Comparison of ENCODE assay signal across 9 mouse cellular contexts in genomic region chr19:3923586-3923985, GRCm38 (mm10). TPM values are rescaled to one million over a fixed set of nuclear protein-coding genes. Genes with fewer than 3 reads are reported as not detected.
DNase-seq lines count a peak whose midpoint lies in the region; ATAC-seq lines count a peak whose summit lies in the region.
"Had no signal": no experiment of that assay in that cellular context is flagged by ENCODE, and none has a peak within 500 bp of the region (broad histone marks: within the 10 kb centered on the region; RNA-seq: fewer than 3 reads in every experiment).

No protein-coding gene starts in this region.

- no peak for ATAC-seq in midbrain, embryonic 11.5 days (ENCODE audit: low FRiP score)
- no peak for ATAC-seq in midbrain, embryonic 13.5 days
- ATAC-seq in heart, embryonic 13.5 days (ENCODE audit: extremely low read depth, insufficient number of reproducible peaks, low FRiP score, low TSS enrichment), result no peak
- ATAC-seq in limb, embryonic 13.5 days (ENCODE audit: low FRiP score, low read depth), result peak; percentile 31; the same call in 1 of the 2 replicates
- ATAC-seq in stomach, embryonic 14.5 days (ENCODE audit: insufficient number of reproducible peaks, insufficient read depth, low FRiP score, low read depth), result no peak
- no peak for ATAC-seq in erythroid progenitor cell, adult 5-6 weeks (replicated peaks; ENCODE audit: low FRiP score, poor library complexity, severe bottlenecking)

- no peak overlapping the region for H3K4me2 ChIP-seq in midbrain, embryonic 11.5 days
- H3K4me2 ChIP-seq in midbrain, embryonic 13.5 days (replicated peaks), result no peak overlapping the region
- no peak overlapping the region for H3K4me2 ChIP-seq in heart, embryonic 13.5 days
- H3K4me2 ChIP-seq in limb, embryonic 13.5 days (replicated peaks), result no peak overlapping the region
- no peak overlapping the region for H3K4me2 ChIP-seq in stomach, embryonic 14.5 days (replicated peaks; ENCODE audit: low read depth, low read length)

- no peaks in the 10 kb centered on the region; the same call in 1 of the 2 replicates for H3K4me1 ChIP-seq in midbrain, embryonic 11.5 days (ENCODE audit: control insufficient read depth, insufficient read depth, low read length)
- no peaks in the 10 kb centered on the region for H3K4me1 ChIP-seq in midbrain, embryonic 13.5 days (replicated peaks)
- H3K4me1 ChIP-seq in heart, embryonic 13.5 days, result peaks cover 27% of the 10 kb centered on the region
- peaks cover 11% of the 10 kb centered on the region; the same call in 1 of the 2 replicates for H3K4me1 ChIP-seq in limb, embryonic 13.5 days
- H3K4me1 ChIP-seq in stomach, embryonic 14.5 days (ENCODE audit: control insufficient read depth, insufficient read depth, low read length), result no peaks in the 10 kb centered on the region

- H3K9ac ChIP-seq in midbrain, embryonic 11.5 days (ENCODE audit: low read length), result no peak overlapping the region
- H3K9ac ChIP-seq in midbrain, embryonic 13.5 days (replicated peaks), result no peak overlapping the region
- no peak overlapping the region for H3K9ac ChIP-seq in heart, embryonic 13.5 days
- H3K9ac ChIP-seq in limb, embryonic 13.5 days, result no peak overlapping the region
- no peak overlapping the region for H3K9ac ChIP-seq in stomach, embryonic 14.5 days (replicated peaks; ENCODE audit: low read depth, low read length)

- H3K9me3 ChIP-seq in midbrain, embryonic 11.5 days (ENCODE audit: control insufficient read depth, low read length), result no peaks in the 10 kb centered on the region
- H3K9me3 ChIP-seq in midbrain, embryonic 13.5 days, result no peaks in the 10 kb centered on the region
- H3K9me3 ChIP-seq in heart, embryonic 13.5 days, result no peaks in the 10 kb centered on the region
- H3K9me3 ChIP-seq in limb, embryonic 13.5 days, result no peaks in the 10 kb centered on the region
- no peaks in the 10 kb centered on the region for H3K9me3 ChIP-seq in stomach, embryonic 14.5 days (ENCODE audit: control insufficient read depth, low read depth, low read length)

- H3K4me3 ChIP-seq in midbrain, embryonic 11.5 days (ENCODE audit: low read depth, low read length), result no peak overlapping the region
- no peak overlapping the region for H3K4me3 ChIP-seq in midbrain, embryonic 13.5 days (replicated peaks)
- no peak overlapping the region for H3K4me3 ChIP-seq in heart, embryonic 13.5 days
- H3K4me3 ChIP-seq in limb, embryonic 13.5 days, result no peak overlapping the region
- no peak overlapping the region for H3K4me3 ChIP-seq in stomach, embryonic 14.5 days (ENCODE audit: low read depth, low read length)

- DNase-seq in midbrain, embryonic 11.5 days (ENCODE audit: low spot score, missing footprints), result peak; percentile 84
- no peak for DNase-seq in right cerebral cortex, postnatal 10 days (ENCODE audit: low spot score in 2 of 2)

- no peaks in the 10 kb centered on the region for H3K27me3 ChIP-seq in midbrain, embryonic 11.5 days (ENCODE audit: control insufficient read depth, insufficient read depth, low read length)
- H3K27me3 ChIP-seq in midbrain, embryonic 13.5 days, result no peaks in the 10 kb centered on the region
- H3K27me3 ChIP-seq in heart, embryonic 13.5 days (replicated peaks), result no peaks in the 10 kb centered on the region
- no peaks in the 10 kb centered on the region for H3K27me3 ChIP-seq in limb, embryonic 13.5 days
- H3K27me3 ChIP-seq in stomach, embryonic 14.5 days (ENCODE audit: control insufficient read depth, insufficient read depth, low read length), result no peaks in the 10 kb centered on the region

- H3K36me3 ChIP-seq in midbrain, embryonic 11.5 days (ENCODE audit: control insufficient read depth, insufficient read depth, low read length), result no peaks in the 10 kb centered on the region
- H3K36me3 ChIP-seq in midbrain, embryonic 13.5 days, result no peaks in the 10 kb centered on the region
- H3K36me3 ChIP-seq in heart, embryonic 13.5 days, result no peaks in the 10 kb centered on the region
- H3K36me3 ChIP-seq in limb, embryonic 13.5 days, result no peaks in the 10 kb centered on the region
- no peaks in the 10 kb centered on the region for H3K36me3 ChIP-seq in stomach, embryonic 14.5 days (ENCODE audit: control insufficient read depth, insufficient read depth, low read length)

- 54% methylated on average over 13 of the region's 13 CpGs for WGBS in midbrain, embryonic 11.5 days
- WGBS in midbrain, embryonic 13.5 days, result 50% methylated on average over 13 of the region's 13 CpGs
- 61% methylated on average over 13 of the region's 13 CpGs for WGBS in heart, embryonic 13.5 days
- 56% methylated on average over 13 of the region's 13 CpGs for WGBS in limb, embryonic 13.5 days
- WGBS in stomach, embryonic 14.5 days, result 40% methylated on average over 13 of the region's 13 CpGs

- no peak overlapping the region for H3K27ac ChIP-seq in midbrain, embryonic 11.5 days (ENCODE audit: low read depth, low read length)
- H3K27ac ChIP-seq in midbrain, embryonic 13.5 days, result no peak overlapping the region
- peak overlapping the region; percentile 39; the same call in 1 of the 2 replicates for H3K27ac ChIP-seq in heart, embryonic 13.5 days (replicated peaks)
- H3K27ac ChIP-seq in limb, embryonic 13.5 days, result peak overlapping the region; percentile 49; the same call in 1 of the 2 replicates
- H3K27ac ChIP-seq in stomach, embryonic 14.5 days (ENCODE audit: low read length), result peak overlapping the region; percentile 27

RNA-seq across cellular contexts. Expression of gene Aldh3b1, which starts 6.0 kb away (rescaled TPM):
- 0.67 and 0.99 TPM in 2 replicates for polyA plus RNA-seq in midbrain, embryonic 11.5 days (2014; fragmentation: Nextera tagmentation; extraction: Ambion mirVana)
- polyA plus RNA-seq in midbrain, embryonic 13.5 days (2015; fragmentation: Nextera tagmentation; extraction: Ambion mirVana), result 0.80 and 1.1 TPM in 2 replicates
- 2.2 and 2.3 TPM in 2 replicates for polyA plus RNA-seq in heart, embryonic 13.5 days (2015; fragmentation: Nextera tagmentation; extraction: Ambion mirVana)
- 1.1 and 1.3 TPM in 2 replicates for polyA plus RNA-seq in limb, embryonic 13.5 days (2015; fragmentation: Nextera tagmentation; extraction: Ambion mirVana)
- 1.2 and 2.4 TPM in 2 replicates for polyA plus RNA-seq in stomach, embryonic 14.5 days (2014; fragmentation: Nextera tagmentation; extraction: Ambion mirVana)
- total RNA-seq in erythroid progenitor cell, adult 5-6 weeks (2015; ENCODE audit: low replicate concordance), result 5.4 TPM in 2 replicates
- total RNA-seq in erythroid progenitor cell, adult 5-6 weeks (2017; ENCODE audit: low replicate concordance), result 4.7 and 6.8 TPM in 2 replicates

RNA-seq across cellular contexts. Expression of gene Ndufs8, which starts 11.0 kb away (rescaled TPM):
- 209 and 235 TPM in 2 replicates for polyA plus RNA-seq in midbrain, embryonic 11.5 days (2014; fragmentation: Nextera tagmentation; extraction: Ambion mirVana)
- 232 TPM in 2 replicates for polyA plus RNA-seq in midbrain, embryonic 13.5 days (2015; fragmentation: Nextera tagmentation; extraction: Ambion mirVana)
- polyA plus RNA-seq in heart, embryonic 13.5 days (2015; fragmentation: Nextera tagmentation; extraction: Ambion mirVana), result 361 and 400 TPM in 2 replicates
- 259 and 267 TPM in 2 replicates for polyA plus RNA-seq in limb, embryonic 13.5 days (2015; fragmentation: Nextera tagmentation; extraction: Ambion mirVana)
- 320 and 361 TPM in 2 replicates for polyA plus RNA-seq in stomach, embryonic 14.5 days (2014; fragmentation: Nextera tagmentation; extraction: Ambion mirVana)
- 46.5 and 52.4 TPM in 2 replicates for total RNA-seq in erythroid progenitor cell, adult 5-6 weeks (2015; ENCODE audit: low replicate concordance)
- total RNA-seq in erythroid progenitor cell, adult 5-6 weeks (2017; ENCODE audit: low replicate concordance), result 24.1 and 28.5 TPM in 2 replicates

RNA-seq across cellular contexts. Expression of gene Unc93b1, which starts 11.4 kb away (rescaled TPM):
- polyA plus RNA-seq in midbrain, embryonic 11.5 days (2014; fragmentation: Nextera tagmentation; extraction: Ambion mirVana), result 5.9 and 7.1 TPM in 2 replicates
- 5.6 and 8.1 TPM in 2 replicates for polyA plus RNA-seq in midbrain, embryonic 13.5 days (2015; fragmentation: Nextera tagmentation; extraction: Ambion mirVana)
- polyA plus RNA-seq in heart, embryonic 13.5 days (2015; fragmentation: Nextera tagmentation; extraction: Ambion mirVana), result 12.4 and 13.6 TPM in 2 replicates
- polyA plus RNA-seq in limb, embryonic 13.5 days (2015; fragmentation: Nextera tagmentation; extraction: Ambion mirVana), result 14.2 and 15.0 TPM in 2 replicates
- polyA plus RNA-seq in stomach, embryonic 14.5 days (2014; fragmentation: Nextera tagmentation; extraction: Ambion mirVana), result 13.1 and 15.4 TPM in 2 replicates
- total RNA-seq in erythroid progenitor cell, adult 5-6 weeks (2015; ENCODE audit: low replicate concordance), result 28.5 and 29.3 TPM in 2 replicates
- total RNA-seq in erythroid progenitor cell, adult 5-6 weeks (2017; ENCODE audit: low replicate concordance), result 28.2 and 34.4 TPM in 2 replicates

RNA-seq across cellular contexts. Expression of gene Tcirg1, which starts 16.7 kb away (rescaled TPM):
- 7.7 and 8.9 TPM in 2 replicates for polyA plus RNA-seq in midbrain, embryonic 11.5 days (2014; fragmentation: Nextera tagmentation; extraction: Ambion mirVana)
- polyA plus RNA-seq in midbrain, embryonic 13.5 days (2015; fragmentation: Nextera tagmentation; extraction: Ambion mirVana), result 7.4 and 10.9 TPM in 2 replicates
- polyA plus RNA-seq in heart, embryonic 13.5 days (2015; fragmentation: Nextera tagmentation; extraction: Ambion mirVana), result 22.7 and 25.1 TPM in 2 replicates
- polyA plus RNA-seq in limb, embryonic 13.5 days (2015; fragmentation: Nextera tagmentation; extraction: Ambion mirVana), result 40.3 and 52.9 TPM in 2 replicates
- polyA plus RNA-seq in stomach, embryonic 14.5 days (2014; fragmentation: Nextera tagmentation; extraction: Ambion mirVana), result 28.4 and 30.9 TPM in 2 replicates
- total RNA-seq in erythroid progenitor cell, adult 5-6 weeks (2015; ENCODE audit: low replicate concordance), result 40.0 and 51.6 TPM in 2 replicates
- 30.5 and 44.4 TPM in 2 replicates for total RNA-seq in erythroid progenitor cell, adult 5-6 weeks (2017; ENCODE audit: low replicate concordance)

RNA-seq across cellular contexts. Expression of gene Aldh3b3, which starts 34.9 kb away (rescaled TPM):
- polyA plus RNA-seq in midbrain, embryonic 11.5 days (2014; fragmentation: Nextera tagmentation; extraction: Ambion mirVana), result not detected in 2 replicates
- polyA plus RNA-seq in midbrain, embryonic 13.5 days (2015; fragmentation: Nextera tagmentation; extraction: Ambion mirVana), result not detected in 2 replicates
- polyA plus RNA-seq in heart, embryonic 13.5 days (2015; fragmentation: Nextera tagmentation; extraction: Ambion mirVana), result not detected in 2 replicates
- polyA plus RNA-seq in limb, embryonic 13.5 days (2015; fragmentation: Nextera tagmentation; extraction: Ambion mirVana), result 0.05 TPM in 1 of 2 replicates, not detected in the other
- polyA plus RNA-seq in stomach, embryonic 14.5 days (2014; fragmentation: Nextera tagmentation; extraction: Ambion mirVana), result 0.09 TPM in 1 of 2 replicates, not detected in the other
- 3.6 TPM in 1 of 2 replicates, not detected in the other for total RNA-seq in erythroid progenitor cell, adult 5-6 weeks (2015; ENCODE audit: low replicate concordance)
- not detected in 2 replicates for total RNA-seq in erythroid progenitor cell, adult 5-6 weeks (2017; ENCODE audit: low replicate concordance)
- polyA plus RNA-seq: heart, embryonic 14.5 days; neural tube, embryonic 14.5 days had no signal

Comparison
In these comparisons a context has a peak if more than half of its experiments do, and no peak if none do; other contexts are left out.
1. H3K27ac ChIP-seq: peak in heart, embryonic 13.5 days (single experiment), limb, embryonic 13.5 days (single experiment) and stomach, embryonic 14.5 days (single experiment); none in midbrain, embryonic 11.5 days (single experiment) and midbrain, embryonic 13.5 days (single experiment).